Mouse (Mus musculus) kidney, adult 11 months (tissue): Measurements from ENCODE around the gene Tmem259.

Experiments used
- DNase-seq: peaks from one replicate; pipeline ENCODE4 v3.0.0; 2022

The Tmem259 gene

DNA sequence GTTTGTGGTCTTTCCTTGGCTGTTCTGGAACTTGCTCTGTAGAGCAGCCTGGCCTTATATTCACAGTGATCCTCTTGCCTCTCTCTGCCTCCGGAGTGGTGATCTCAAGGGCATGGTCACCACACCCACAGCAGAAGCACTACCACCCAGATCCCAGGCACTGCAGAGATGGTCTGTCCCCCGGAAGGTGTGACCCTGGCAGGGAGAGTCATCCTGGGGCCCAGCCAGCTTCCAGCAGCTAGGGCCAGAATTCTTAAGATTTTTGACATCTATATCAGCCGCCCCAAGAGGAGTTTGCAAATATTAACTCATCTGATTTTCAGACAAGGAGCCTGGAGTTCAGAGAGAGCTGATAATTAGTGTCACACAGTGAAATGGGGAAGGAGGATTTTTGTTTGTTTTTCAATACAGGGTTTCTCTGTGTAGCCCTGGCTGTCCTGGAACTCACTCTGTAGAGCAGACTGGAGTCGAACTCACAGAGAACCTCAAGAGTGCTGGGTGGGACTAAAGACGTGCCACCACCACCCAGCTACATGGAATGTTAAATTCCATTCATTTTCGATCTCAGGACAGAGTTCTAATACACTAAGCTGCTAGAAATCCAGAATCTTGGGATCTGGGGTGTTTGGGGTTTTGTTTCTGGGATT lies 2.2 kb upstream of the Tmem259 start:
- no peak for DNase-seq

DNA sequence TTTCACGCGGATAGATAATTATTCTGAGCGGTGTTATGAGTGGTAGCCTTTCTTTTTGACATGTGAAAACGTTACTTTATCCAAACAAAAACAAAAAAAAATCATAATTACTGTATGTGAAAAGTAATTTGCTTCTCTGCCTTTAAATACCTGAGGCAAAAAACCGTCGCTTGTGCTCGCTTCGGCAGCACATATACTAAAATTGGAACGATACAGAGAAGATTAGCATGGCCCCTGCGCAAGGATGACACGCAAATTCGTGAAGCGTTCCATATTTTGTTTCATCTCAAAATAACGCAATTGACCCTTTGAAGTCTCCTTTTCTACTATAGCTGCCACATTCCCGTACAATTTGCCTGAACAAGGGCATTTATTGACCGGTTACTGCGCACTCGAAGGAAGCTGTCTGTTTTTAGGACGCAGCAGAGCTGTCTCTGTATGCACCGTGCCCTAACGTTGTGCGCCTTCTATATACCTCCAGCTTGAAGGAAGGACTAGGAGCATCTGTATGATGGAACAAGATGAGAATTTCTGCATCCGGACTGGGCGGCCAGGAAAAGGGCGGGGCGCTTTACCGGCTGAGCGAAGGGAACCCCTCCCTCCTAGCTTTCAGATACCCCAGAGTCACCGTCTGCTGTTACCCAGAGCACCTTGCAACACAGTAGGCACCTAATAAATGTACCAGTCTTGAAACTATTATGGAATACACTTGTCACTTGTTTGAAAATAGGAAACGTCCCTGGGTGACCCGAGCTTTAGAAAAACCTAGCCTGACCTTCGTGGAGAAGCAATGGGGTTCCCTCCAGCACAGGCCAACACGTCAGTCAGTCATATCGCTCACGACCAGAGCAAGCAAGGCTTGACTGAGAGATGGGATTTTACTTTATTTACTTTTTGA lies 1.5 kb upstream of the Tmem259 start:
- peak; percentile 74 for DNase-seq

DNA sequence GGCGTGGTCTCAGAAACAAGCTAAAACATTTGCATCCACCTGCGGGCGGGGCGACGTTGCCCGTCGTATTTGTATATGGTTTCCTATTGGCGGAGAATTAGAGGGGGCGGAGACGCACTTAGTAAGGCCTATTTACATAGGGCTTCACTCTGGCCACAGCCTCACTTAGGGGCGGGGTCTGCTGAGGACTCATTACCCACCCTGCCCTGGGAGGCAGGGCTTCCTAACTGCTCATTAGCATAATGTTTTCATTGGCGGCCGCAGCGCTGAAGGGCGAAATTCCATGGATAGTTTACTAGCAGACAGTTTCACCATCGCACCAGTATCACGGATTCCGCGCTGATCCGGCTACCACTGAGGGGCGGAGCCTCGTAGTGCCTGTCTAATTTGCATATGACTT lies 741 bp upstream of the Tmem259 start:
- peak; percentile 100 for DNase-seq

DNA sequence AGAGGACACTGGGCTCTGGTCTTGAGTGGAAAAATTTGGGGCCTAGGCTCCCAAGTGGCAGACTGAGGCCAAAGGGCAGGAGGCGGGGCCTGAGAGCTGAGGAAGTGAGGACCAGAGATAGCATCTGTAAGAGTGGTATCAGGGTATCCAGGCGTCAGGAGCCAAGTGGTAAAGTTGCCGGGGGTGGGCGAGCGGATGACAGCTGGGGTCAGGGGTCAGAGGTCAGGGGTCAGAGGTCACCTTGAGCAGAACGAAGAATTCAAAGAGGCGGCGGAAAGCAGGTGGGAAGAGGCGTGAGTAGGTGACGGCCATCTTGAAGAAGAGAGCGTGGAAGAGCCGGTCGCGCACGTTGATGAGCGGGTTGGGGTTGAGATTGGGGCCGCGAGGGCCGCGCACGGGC lies 460 bp downstream of the Tmem259 start:
- DNase-seq, result peak; percentile 84

DNA sequence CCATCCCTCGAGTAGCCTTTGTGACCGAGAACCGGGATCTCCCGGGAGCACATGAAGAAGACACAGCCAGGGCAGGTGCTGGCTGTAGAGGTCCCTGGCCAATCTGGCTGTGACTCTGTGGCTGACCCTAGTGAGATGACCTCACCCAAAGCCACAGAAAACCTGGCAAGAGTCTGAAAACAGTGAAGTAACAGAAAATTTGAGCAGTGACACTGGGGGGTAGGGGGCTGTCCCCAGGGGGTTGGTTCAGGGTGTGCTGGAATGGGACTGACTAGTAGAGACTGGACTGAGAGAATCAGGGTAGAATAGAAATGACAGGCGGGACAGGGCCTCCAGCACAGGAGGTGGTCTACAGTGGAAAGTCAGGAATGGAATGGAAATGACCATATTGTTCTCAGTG lies 925 bp downstream of the Tmem259 start:
- DNase-seq, result no peak

DNA sequence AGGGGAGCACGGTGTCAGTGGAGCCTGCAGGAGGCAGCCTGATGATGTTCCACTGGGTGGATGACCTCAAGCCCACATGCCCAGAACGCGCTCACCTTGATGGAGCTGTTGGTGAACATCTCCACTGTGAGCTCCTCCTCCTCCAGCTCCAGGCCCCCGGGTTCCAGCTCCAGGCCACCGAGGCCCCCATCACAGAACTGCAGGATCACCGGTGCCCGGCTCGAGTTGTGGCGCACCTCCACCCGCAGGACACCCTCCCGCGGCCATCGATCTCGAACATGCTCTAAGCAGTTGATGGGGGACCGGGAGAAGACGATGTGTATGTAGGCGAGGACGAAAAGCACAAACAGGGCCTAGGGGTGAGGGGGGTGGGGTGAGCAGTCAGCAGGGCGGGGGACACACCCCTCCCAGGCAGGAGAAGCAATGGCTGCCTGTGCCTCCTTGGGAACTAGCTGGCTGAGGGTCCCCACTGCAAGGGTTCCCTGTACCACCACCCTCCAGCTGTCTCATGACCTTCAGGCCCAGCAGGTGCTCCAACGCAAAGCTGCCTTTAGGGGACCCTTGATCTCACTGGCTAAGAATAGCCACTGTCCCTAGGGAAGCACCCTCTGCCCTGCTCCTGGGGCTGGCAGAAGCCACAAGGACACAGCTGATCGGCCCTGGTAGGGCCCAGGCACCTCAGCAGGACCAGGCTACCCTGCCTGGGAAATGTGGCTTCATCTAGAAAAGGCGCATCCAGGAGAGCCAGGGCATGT lies 4.6 kb downstream of the Tmem259 start:
- no peak for DNase-seq

DNA sequence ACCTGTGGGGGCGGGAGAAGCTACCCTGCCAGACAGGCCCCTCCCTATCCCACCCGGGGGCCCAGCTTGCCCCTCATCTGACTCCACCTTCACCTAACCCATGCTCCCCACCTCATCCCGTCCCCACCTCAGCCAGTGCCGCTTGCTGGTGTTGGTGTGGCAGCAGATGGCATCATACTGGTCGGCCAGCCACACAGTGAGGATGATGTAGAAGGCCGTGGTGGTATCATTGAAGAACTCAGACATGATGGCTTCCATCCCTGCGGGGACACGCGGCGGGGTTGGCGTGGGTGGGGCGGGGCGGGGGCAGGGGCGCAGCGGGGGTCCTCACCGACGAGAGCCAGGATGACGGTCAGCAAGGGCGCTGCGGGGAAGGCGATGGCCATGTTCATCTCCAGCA lies 6.1 kb downstream of the Tmem259 start:
- no peak for DNase-seq

DNA sequence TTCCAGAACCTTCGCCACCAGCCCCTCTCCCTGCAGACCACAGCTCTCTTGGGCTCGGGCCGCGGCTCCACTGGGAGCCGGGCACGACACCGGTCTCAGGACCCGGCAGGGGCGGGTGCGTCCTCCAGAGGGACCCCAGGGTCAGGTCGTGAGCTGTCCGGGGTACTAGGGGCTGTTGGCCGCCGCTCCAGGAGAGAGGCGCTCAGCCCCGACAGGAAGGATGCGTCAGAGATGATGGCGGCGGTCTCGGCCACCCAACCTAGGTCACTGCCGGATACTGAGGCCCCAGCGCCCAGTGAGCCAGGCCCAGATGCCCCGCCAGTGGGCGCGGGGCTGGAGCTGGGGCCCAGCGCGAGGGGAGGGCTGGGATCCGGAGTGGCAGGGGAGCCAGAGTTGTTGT lies 6.8 kb downstream of the Tmem259 start:
- DNase-seq, result no peak

DNA sequence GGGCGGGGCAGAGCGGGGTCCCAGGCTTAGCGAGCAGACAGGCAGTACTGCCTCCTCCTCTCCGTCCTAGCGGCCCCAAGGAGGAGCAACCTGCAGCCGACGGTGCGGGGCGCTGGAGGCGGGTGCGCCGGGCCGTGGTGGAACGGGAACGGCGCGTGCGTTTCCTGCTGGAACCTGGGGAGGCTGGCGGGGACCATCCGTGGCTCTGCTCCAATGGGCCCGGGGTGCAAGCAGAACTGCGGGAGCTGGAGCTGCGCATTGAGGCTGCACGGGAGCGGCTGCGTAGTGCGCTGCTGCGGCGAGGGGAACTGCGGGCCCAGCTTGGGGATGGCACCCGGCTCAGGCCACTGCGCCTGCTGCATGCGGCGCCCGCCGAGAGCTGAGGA lies 7.4 kb downstream of the Tmem259 start:
- DNase-seq, result no peak

DNA sequence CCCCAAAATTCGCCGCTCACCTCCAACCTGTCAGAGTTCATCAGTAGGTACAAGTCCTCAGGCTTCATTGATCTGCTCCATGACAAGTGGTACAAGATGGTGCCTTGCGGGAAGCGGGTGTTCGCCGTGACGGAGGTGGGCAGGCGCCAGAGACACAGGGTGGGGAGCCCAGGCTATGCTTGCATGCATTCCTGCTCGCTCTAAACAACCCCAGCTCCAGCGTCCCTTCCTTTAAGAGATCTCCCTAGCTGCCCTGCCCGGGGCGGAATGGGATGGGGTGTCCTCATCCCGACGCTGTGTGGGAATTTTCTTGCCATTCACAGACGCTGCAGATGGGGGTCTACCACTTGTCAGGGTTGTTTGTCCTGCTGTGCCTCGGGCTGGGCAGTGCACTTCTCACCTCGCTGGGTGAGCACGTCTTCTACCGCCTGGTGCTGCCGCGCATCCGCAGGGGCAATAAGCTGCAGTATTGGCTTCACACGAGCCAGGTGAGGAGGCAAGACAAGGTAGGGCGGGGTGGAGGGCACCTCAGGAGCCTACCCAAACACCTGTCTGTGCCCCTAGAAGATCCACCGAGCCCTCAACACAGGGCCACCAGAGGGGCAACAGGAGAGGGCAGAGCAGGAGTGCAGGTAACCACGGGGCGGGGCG lies 7.9 kb downstream of the Tmem259 start:
- DNase-seq, result no peak

DNA sequence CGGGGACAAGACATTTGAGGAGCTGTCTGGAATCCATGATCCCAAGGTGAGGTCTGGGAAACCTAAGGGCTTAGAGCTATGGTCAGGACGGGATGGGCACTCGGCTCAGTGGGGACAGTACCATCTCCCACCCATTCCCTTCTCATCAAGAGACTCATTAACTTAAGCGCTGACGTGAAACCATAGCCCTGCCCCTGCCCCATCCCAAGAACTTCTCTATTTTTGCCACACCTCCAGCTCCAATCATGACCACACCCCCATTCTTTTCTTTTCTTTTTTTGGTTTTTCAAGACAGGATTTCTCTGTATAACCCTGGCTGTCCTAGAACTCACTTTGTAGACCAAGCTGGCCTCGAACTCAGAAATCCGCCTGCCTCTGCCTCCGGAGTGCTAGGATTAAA lies 9.5 kb downstream of the Tmem259 start:
- no peak for DNase-seq

DNA sequence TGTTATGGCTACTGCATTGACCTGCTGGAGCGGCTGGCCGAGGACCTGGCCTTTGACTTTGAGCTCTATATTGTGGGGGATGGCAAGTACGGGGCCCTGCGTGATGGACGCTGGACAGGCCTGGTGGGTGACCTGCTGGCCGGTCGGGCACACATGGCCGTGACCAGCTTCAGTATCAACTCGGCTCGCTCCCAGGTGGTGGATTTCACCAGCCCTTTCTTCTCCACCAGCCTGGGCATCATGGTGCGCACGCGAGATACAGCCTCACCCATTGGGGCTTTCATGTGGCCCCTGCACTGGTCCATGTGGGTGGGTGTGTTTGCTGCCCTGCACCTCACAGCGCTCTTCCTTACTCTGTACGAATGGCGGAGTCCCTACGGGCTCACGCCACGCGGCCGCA lies 10.0 kb downstream of the Tmem259 start:
- DNase-seq, result no peak

DNA sequence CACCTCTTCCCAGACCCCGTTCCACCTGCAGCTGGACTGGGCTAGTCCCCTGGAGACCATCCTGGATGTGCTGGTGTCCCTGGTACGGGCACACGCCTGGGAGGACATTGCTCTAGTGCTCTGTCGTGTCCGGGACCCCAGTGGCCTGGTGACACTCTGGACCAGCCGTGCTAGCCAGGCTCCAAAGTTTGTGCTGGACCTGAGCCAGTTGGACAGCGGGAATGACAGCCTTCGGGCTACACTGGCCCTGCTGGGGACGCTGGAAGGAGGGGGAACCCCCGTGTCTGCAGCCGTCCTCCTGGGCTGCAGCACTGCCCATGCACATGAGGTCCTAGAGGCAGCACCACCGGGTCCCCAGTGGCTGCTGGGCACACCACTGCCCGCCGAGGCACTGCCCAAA lies 11.3 kb downstream of the Tmem259 start:
- no peak for DNase-seq

DNA sequence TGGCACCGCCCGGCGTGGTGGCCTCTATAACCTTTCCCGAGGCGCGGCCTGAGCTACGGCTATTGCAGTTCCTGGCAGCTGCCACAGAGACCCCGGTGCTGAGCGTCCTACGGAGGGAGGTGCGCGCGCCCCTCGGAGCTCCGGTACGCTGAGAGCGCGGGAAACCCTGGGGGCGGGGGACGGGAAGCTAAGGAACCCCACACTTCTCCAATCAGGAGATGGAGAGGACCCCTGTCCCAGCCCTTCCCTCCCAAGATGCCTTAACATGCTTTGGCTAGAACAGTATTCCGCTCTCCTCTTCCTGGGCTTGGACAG lies 13.0 kb downstream of the Tmem259 start:
- DNase-seq, result no peak

DNA sequence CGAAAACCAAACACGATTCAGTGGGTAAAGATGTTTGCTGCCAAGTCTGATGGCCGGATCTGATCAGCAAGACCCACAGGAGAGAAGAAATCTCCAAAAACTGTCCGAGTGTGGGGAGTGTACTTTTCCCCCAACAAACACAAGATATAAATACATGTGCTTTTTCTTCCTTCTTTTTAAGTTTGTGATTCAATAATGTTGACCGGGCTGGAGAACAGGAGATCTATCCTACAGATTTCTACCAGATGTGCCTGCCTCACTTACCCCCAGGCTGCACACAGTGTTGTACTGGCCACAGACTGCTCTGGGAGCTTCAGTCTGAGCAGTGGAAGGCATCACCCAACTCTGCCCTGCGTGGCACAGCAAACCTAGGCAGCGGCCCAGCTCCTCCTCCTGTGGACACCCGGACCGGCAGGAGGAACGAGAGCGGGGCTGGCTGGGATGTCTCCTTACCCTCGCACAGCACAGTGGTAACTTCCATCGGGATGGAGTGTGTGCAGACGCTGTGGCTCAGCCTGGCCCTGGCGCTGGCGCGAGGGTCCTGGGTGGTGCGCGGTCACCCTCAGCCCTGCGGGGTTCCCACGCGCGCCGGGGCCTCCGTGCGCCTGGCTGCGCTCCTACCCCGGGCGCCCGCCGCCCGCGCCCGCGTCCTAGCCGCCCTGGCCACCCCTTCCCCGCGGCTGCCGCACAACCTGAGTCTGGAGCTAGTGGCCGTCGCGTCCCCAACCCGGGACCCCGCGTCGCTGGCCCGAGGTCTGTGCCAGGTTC lies 13.5 kb downstream of the Tmem259 start, which contains the start of gene Grin3b:
TSS of gene Grin3b (plus strand) at position 301 of the 768 bp plus-strand sequence.
- DNase-seq, result no peak

DNA sequence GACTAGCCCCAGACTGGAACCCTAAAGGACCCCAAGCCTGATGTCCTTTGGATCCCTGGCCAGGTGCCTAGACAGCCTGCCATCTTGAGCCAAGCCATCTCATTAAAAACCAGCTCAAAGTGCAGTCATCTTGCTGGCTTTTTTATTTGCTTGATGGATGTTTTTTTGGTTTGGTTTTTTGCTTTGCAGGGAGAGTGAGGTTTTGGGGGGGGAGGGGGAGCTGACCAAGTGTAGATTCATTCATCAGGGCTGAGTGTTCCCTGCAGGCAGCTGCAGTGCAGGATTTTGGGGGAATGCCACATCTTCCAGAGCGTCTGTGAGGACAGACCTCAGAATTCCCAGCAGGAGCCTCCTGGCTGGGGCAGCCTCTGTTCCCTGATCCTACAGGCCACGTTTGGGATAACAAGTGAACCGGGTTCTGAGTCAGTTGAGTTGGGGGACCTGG lies 15.0 kb downstream of the Tmem259 start:
- peak; percentile 69 for DNase-seq

DNA sequence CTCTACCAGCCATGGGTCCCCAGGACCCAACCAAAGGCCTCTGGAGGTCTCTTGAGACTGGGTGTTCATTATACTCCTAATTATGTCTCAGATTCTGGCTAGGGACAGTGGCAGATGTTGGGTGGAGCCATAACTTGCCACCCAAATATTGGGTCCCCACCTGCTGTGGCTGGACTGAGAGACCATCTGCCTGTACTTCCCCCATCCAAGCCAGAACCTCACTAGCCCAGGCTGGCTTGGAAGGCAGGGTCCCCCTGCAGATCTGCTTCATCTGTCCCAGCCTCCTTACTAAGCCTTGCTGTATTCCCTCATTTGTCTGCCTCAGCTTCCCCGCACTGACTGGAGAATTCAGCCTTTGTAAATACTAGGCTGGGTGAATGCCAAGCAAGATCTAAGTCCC lies 15.9 kb downstream of the Tmem259 start:
- DNase-seq, result no peak

DNA sequence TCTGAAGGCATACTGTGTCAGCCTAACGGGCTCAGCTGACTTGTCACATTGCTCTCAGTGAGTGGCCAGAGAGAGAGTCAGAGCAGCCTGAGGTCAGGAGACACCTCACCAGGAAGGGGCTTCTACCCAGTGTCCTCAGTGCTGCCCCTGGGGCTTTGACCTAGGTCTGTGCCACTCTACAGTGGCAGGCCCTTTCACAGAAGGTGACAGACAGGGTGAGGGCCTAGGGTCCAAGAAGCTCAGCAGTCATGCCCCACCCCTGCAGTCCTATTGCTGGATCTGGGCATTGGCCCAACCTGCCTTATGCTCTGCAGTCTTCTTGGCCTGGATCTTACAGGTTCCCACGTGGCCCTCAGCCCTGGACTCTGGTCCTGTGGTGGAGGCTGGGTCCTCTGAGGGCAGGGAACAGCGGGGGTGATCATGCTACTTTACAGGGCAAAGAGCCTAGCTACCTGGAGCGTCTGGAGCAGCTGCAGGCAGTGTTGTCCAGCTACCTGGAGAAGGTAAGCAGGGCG lies 17.2 kb downstream of the Tmem259 start:
- DNase-seq, result peak; percentile 95

DNA sequence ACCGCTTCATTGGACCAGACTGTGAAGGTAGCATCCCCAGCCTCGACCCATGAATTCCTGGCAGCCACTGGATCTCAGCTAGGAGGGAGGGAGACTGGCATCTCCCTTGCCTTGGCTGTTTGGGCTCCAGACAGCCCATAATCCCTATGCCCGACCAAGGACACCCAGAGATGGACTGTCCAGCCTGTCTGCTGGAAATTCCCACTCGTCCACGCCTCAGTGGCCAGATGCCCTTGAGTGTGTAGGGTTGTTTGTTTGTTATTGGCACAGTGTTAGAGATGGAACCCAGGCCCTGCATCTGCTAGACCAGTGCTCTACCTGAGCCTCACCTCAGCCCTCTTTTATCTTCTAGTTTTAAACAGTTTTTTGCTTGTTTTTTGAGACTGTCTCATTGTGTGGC lies 18.8 kb downstream of the Tmem259 start:
- no peak for DNase-seq

DNA sequence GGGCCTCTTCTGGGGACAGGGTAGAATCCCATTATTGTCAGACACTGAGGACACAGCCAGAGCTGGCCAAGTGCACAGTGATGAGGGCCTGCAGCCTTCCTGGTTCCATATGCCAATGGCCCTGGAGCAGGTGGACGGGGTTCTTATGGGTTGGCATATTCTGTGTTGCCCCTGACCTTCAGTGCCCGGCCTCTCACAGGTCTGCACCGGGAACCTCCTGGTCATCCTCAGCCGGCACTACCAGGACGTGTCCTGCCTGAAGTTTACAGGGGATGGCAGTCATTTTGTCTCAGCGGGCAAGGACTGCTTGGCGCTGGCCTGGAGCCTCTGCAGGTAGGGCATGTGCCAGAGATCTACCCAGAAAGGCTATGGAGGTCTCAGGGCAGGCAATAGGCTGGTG lies 19.4 kb downstream of the Tmem259 start:
- no peak for DNase-seq

DNA sequence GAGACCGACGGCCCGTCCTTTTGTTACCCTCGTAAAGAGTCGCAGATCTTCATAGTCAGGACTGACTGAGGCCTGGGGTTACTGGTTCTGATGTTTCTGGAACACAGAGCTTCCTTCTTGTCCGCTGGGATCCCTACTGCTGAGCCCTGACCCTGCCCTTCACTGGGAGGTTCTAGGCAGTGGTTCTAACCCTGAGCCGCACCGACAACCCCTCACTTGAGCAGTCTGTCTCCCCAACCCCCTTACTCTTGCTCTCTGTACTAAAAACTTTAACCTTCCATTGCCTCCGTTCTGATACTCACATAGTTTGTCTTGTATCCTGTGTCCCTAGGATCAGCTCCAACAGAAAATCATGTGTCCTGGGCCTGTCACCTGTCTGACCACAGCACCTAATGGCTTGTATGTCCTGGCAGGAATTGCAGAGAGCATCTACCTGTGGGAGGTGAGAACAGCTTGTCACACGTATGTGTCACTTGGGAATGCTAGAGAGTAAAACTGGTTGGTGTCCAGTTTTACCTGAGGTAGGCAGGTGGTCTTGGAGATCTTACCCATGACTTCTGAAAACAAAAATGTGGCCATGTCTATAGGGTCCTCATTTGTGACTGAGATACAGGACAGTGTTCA lies 23.3 kb downstream of the Tmem259 start:
- DNase-seq, result no peak
